Mouse (Mus musculus) midbrain, postnatal 0 days (tissue): ENCODE data around the gene Tbcb. TPM values are rescaled to one million over a fixed set of nuclear protein-coding genes. Genes with fewer than 3 reads are reported as not detected.
A peak's percentile ranks its signal among the peaks of the same experiment; 100 is the strongest.

Source experiments
- ATAC-seq: fragments of 200-750 bp; cut with Nextera tagmentation; 2 replicates; pipeline ENCODE4 v1.8.0; 2017; ENCODE audit warnings: moderate number of reproducible peaks, mild to moderate bottlenecking, moderate TSS enrichment, moderate library complexity; ENCODE audit not compliant: low FRiP score
- DNase-seq: peaks from one replicate; pipeline ENCODE4 v3.0.0-alpha.2; 2015; ENCODE audit warnings: low spot score
- H3K27ac ChIP-seq: fragments of 300-500 bp; sonication (generic); 2 replicates; pipeline ENCODE4 v1.5.1; 2014; ENCODE audit warnings: low read depth, mild to moderate bottlenecking, low read length, mixed read lengths
- H3K27me3 ChIP-seq: fragments of 300-500 bp; sonication (generic); 2 replicates; pipeline ENCODE4 v1.6.1; 2014; ENCODE audit warnings: low read length, control low read depth, mixed read lengths; ENCODE audit not compliant: insufficient read depth
- H3K36me3 ChIP-seq: fragments of 300-500 bp; sonication (generic); 2 replicates; pipeline ENCODE4 v1.6.1; 2014; ENCODE audit warnings: low read length, control low read depth, mixed read lengths; ENCODE audit not compliant: insufficient read depth
- H3K4me1 ChIP-seq: fragments of 300-500 bp; sonication (generic); 2 replicates; pipeline ENCODE4 v1.6.1; 2014; ENCODE audit warnings: mild to moderate bottlenecking, control low read depth, antibody characterized with exemption, low read length, mixed read lengths; ENCODE audit not compliant: insufficient read depth
- H3K4me2 ChIP-seq: fragments of 300-500 bp; sonication (generic); 2 replicates; pipeline ENCODE4 v1.6.1; 2014; ENCODE audit warnings: low read depth, mild to moderate bottlenecking, low read length, mixed read lengths; ENCODE audit not compliant: poor library complexity, severe bottlenecking
- H3K4me3 ChIP-seq: fragments of 300-500 bp; sonication (generic); 2 replicates; pipeline ENCODE4 v1.5.1; 2014; ENCODE audit warnings: low read depth, mild to moderate bottlenecking, low read length, moderate library complexity
- H3K9ac ChIP-seq: fragments of 300-500 bp; sonication (generic); replicated peaks from 2 replicates; pipeline ENCODE4 v1.6.1; 2014; ENCODE audit warnings: mild to moderate bottlenecking, low read length, moderate library complexity, mixed read lengths; ENCODE audit not compliant: poor library complexity, severe bottlenecking
- H3K9me3 ChIP-seq: fragments of 300-500 bp; sonication (generic); 2 replicates; pipeline ENCODE4 v1.6.1; 2016; ENCODE audit warnings: low read length, control low read depth
- CTCF ChIP-seq: IDR thresholded peaks from 2 replicates; pipeline ENCODE4 v1.5.1; 2016; ENCODE audit warnings: antibody characterized with exemption, mild to moderate bottlenecking
- WGBS: fragments of 180-500 bp; shearing (Covaris S2); extraction: QIAGEN DNeasy Blood & Tissue Kit; methylation state at CpG from one replicate; pipeline ENCODE4 v1.1.7; 2014; 5-methylcytosine and 5-hydroxymethylcytosine counted together
- polyA plus RNA-seq: library from polyadenylated mRNA; unstranded; fragments of >200 nt; fragmentation: Nextera tagmentation; extraction: Ambion mirVana; gene quantifications from 2 replicates; pipeline ENCODE4 v1.2.1, GENCODE M21; 2015
- total RNA-seq: library from RNA; depleted of rRNA; stranded (reverse); fragments of >200 nt; gene quantifications from 2 replicates; pipeline ENCODE4 v1.2.3, GENCODE M21; 2014

The Tbcb gene
- total and polyA plus RNA-seq, 2 experiments from 2014 or later: 127 to 483 TPM

DNA sequence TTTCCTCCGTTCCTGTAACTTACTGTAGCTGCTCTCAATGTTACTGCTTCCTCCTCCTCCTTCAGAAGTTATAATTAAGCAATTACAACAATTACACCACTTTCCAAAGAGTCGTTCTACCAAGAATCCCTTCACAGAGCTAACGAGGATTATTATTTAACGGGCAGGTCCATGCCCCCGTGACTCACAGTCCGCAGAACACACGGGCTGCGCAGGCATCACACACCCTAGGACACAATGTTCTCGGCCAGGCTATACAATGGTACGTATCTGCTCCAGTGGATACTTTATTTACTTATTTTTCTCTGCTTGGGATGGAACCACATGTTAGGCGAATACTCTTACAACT lies 12.1 kb downstream of the Tbcb start:
- DNase-seq: no peak
- no peak for ATAC-seq
- H3K27me3 ChIP-seq: no peaks in the 10 kb centered on the region
- H3K4me1 ChIP-seq: no peaks in the 10 kb centered on the region
- H3K9ac ChIP-seq: no peak overlapping the region
- WGBS: 27% methylated on average over 11 of the region's 11 CpGs
- H3K4me2 ChIP-seq: peak overlapping the region; percentile 91
- peak overlapping the region; percentile 43 for H3K4me3 ChIP-seq
- peak overlapping the region; percentile 52; the same call in 1 of the 2 replicates for H3K27ac ChIP-seq
- H3K9me3 ChIP-seq: no peaks in the 10 kb centered on the region
- TF ChIP-seq CTCF: no peak
- peaks cover 11% of the 10 kb centered on the region for H3K36me3 ChIP-seq

DNA sequence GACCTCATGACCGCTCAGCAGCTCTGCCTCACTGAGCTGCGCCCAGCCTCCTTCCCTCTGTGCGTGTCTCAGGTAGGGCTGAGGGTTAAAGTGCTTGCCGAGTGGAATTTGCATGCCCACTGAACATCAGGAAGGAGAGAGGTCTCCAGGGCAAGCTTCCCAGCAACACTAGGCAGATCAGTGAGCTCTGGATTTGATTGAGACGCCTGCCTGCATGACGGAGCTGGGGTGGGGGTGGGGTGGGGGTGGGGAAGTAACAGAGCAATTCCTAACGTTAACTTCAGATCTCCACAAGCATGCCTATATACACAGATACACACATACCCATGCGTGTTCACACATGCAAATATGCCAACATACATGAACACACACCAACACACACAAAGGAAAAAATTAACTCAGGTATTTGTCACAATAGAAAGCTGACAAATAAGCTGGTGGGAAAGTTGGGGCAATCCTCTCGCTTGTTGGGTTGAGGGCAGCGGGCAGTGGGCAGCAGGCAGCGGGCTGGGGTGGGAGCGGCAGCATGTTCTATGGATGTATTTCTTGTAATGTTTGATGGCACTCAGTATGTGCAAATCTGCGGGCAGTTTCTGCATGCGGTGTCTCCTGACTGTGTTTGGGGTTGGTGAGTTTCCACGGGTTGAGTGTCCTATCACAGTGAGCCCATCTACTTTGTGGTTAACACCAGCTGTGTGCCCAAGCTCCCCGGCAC lies 12.6 kb downstream of the Tbcb start:
- Histone ChIP-seq H3K9ac (peak overlapping the region; percentile 44), H3K27me3 (no peaks in the 10 kb centered on the region), H3K4me2 (peak overlapping the region; percentile 91), H3K36me3 (peaks cover 10% of the 10 kb centered on the region), H3K9me3 (no peaks in the 10 kb centered on the region), H3K4me3 (peak overlapping the region; percentile 43), H3K27ac (peak overlapping the region; percentile 73), H3K4me1 (no peaks in the 10 kb centered on the region)
- 6% methylated on average over 16 of the region's 16 CpGs for WGBS
- peak; percentile 75 for DNase-seq
- TF ChIP-seq CTCF: no peak
- peak; percentile 48; the same call in 1 of the 2 replicates for ATAC-seq

DNA sequence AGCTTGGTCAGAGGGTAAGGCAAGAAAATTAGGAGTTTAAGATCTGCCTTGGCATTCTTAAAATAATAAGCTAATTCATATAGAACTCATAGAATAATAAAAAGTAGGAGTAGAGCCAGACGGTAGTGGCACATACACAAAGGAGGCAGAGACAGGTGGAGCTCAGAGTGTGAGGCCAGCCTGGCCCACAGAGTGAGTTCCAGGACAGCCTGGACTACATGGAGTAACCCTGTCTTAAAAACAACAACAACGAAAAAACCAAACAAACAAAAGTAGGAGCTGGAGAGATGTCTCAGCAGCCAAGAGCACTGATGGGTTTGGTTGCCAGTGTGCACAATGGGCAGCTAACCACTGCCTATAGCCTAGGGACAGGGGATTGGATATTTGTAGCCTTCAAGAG lies 14.8 kb downstream of the Tbcb start:
- Histone ChIP-seq H3K9ac (no peak overlapping the region), H3K4me3 (no peak overlapping the region), H3K4me1 (no peaks in the 10 kb centered on the region), H3K4me2 (no peak overlapping the region), H3K27me3 (no peaks in the 10 kb centered on the region), H3K36me3 (no peaks in the 10 kb centered on the region), H3K27ac (peak overlapping the region; percentile 6; the same call in 1 of the 2 replicates), H3K9me3 (no peaks in the 10 kb centered on the region)
- no peak for DNase-seq
- ATAC-seq: peak; percentile 45; the same call in 1 of the 2 replicates
- WGBS: 73% methylated on average over 2 of the region's 2 CpGs
- no peak for TF ChIP-seq CTCF

DNA sequence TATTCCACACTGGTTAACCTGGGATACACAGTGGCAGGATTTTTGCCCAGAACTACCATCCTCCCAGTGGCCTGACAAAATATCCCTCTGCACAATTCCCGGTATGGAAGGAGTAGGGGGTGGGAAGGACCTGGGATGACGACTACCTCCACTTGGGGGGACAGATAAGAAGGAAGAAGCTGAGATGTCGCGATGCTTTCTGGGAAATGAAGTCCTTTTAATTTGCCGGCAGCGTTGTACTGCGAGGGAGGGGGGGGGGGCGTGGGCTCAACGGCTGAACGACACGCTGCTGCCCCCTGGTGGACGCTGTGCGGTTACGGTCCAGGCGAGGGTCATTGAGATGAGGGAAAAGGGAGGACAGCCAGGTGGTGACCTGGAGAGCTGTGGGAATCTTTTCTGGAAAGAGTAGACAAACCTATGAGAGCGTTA lies 15.3 kb downstream of the Tbcb start:
- H3K9ac ChIP-seq: no peak overlapping the region
- 1% methylated on average over 16 of the region's 16 CpGs for WGBS

DNA sequence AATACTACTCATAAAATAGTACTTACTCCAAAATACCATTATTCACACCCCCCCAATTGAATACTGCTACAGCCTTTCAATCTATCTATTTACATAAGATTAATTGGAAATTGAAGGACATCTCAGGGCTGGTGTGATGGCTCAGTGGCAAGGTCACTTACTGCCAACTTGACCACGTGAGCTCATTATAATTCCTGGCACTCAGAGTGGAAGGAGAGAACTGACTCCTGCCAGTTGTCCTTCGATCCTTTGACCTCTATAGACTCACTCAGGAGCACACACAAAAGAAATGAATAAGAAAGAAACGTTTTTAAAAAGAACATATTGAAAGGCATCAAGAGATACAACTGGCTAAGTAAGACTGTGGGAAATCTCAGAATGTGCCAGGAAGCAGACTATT lies 16.2 kb downstream of the Tbcb start:
- peak overlapping the region; percentile 67; the same call in 1 of the 2 replicates for H3K27ac ChIP-seq
- H3K36me3 ChIP-seq: no peaks in the 10 kb centered on the region
- no peaks in the 10 kb centered on the region for H3K9me3 ChIP-seq
- H3K4me3 ChIP-seq: no peak overlapping the region
- WGBS: 63% methylated on average over 3 of the region's 3 CpGs
- H3K4me2 ChIP-seq: no peak overlapping the region
- H3K27me3 ChIP-seq: no peaks in the 10 kb centered on the region
- DNase-seq (no peak), ATAC-seq (no peak)
- no peaks in the 10 kb centered on the region for H3K4me1 ChIP-seq
- TF ChIP-seq CTCF: no peak
- H3K9ac ChIP-seq: no peak overlapping the region

More for the DNA sequence above, 15.3 kb downstream of the Tbcb start:
- peak overlapping the region; percentile 67 for H3K27ac ChIP-seq
- H3K4me2 ChIP-seq: peak overlapping the region; percentile 41
- H3K4me3 ChIP-seq: no peak overlapping the region
- no peaks in the 10 kb centered on the region for H3K4me1 ChIP-seq
- peak; percentile 92 for DNase-seq
- no peaks in the 10 kb centered on the region for H3K36me3 ChIP-seq
- H3K27me3 ChIP-seq: no peaks in the 10 kb centered on the region
- peak; percentile 98 for TF ChIP-seq CTCF
- H3K9me3 ChIP-seq: no peaks in the 10 kb centered on the region
- peak; percentile 75 for ATAC-seq

DNA sequence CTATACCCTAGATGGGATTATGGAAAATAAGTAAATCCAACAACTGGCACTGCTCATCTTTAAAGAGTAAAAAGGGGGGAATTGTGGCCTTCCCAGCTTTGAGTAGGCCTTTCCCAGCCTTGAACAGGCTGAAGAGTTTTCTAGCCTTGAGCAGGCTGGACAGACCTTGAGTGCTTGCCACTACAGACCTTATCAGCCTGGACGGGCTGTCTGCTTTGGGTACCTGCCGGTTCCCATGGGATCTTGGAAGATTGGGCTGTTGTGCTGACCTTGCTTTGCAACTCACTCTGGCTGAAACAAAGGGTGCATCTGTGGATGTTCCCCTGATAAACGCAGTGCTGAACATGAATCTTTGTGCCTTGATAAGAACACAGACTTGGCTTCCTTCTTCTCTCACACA lies 18.2 kb downstream of the Tbcb start:
- TF ChIP-seq CTCF: no peak
- no peaks in the 10 kb centered on the region for H3K9me3 ChIP-seq
- H3K4me3 ChIP-seq: no peak overlapping the region
- no peaks in the 10 kb centered on the region for H3K27me3 ChIP-seq
- 93% methylated on average over 3 of the region's 3 CpGs for WGBS
- DNase-seq: no peak
- no peak for ATAC-seq
- H3K9ac ChIP-seq: no peak overlapping the region
- H3K4me1 ChIP-seq: no peaks in the 10 kb centered on the region
- no peaks in the 10 kb centered on the region for H3K36me3 ChIP-seq
- no peak overlapping the region for H3K27ac ChIP-seq
- H3K4me2 ChIP-seq: no peak overlapping the region
